Mouse (Mus musculus): Measurements from ENCODE around the gene Dhx9. TPM values are rescaled to one million over a fixed set of nuclear protein-coding genes. Genes with fewer than 3 reads are reported as not detected.
"Not testable (repeated sequence)": the region's sequence is repeated elsewhere in the genome, so short reads cannot be mapped to it uniquely, and the experiment has no call there.

Gene Dhx9
- polyA plus RNA-seq, 1 experiment from 2014 or later: 41.7 TPM

DNA sequence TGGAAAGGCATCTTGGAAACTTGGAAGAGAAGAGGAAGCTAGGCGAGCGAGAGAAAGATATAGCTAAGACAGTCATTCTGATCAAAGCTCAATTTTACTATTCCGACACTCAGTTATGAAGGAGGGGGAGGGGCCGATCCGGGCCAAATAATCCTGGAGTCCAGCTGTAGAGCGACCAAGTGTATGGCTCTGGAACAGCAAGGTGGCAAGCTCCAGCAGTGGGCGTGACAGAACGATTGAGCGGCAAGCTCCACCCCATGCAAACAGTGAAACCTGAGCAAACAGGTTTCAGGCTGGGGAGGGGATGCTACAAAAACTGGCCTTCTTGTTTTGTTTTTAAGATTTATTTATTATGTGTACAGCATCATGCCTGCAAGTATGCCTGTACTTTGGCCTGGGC lies 12.6 kb upstream of the Dhx9 start:
- ATAC-seq (ENCODE audit: low FRiP score, low read depth): no peak
- no peaks in the 10 kb centered on the region for H3K36me3 ChIP-seq
- no peaks in the 10 kb centered on the region for H3K9me3 ChIP-seq
- 86% methylated on average over 9 of the region's 9 CpGs for WGBS
- no peak overlapping the region for H3K4me2 ChIP-seq (replicated peaks)
- no peak overlapping the region for H3K4me3 ChIP-seq
- no peaks in the 10 kb centered on the region for H3K4me1 ChIP-seq
- H3K27me3 ChIP-seq: no peaks in the 10 kb centered on the region
- H3K9ac ChIP-seq: no peak overlapping the region
- H3K27ac ChIP-seq: no peak overlapping the region

DNA sequence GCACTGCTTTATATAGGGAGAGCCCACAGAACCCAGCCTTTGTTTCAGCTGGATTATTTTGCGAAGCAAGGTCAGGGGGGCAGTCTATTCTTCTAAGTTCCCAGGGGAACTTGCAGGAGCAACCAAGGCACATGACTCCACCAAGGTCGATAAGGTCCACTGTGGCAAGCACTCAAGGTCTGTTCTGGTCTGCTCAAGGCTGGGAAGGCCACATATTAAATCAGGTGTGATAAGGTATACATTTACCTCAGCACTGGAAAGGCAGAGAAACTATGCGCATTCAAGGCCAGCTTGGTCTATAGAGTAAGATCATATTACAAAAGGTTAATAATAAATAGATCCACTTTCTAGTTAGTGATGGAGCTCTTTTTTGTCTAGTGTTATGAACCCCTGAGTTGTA lies 8.6 kb upstream of the Dhx9 start:
- H3K9me3 ChIP-seq: no peaks in the 10 kb centered on the region
- no peak for ATAC-seq (ENCODE audit: low FRiP score, low read depth)
- no peaks in the 10 kb centered on the region for H3K36me3 ChIP-seq
- no peak overlapping the region for H3K4me2 ChIP-seq (replicated peaks)
- H3K4me1 ChIP-seq: no peaks in the 10 kb centered on the region
- H3K27me3 ChIP-seq: no peaks in the 10 kb centered on the region
- 84% methylated on average over 3 of the region's 3 CpGs for WGBS
- no peak overlapping the region for H3K27ac ChIP-seq
- H3K9ac ChIP-seq: no peak overlapping the region
- H3K4me3 ChIP-seq: no peak overlapping the region

DNA sequence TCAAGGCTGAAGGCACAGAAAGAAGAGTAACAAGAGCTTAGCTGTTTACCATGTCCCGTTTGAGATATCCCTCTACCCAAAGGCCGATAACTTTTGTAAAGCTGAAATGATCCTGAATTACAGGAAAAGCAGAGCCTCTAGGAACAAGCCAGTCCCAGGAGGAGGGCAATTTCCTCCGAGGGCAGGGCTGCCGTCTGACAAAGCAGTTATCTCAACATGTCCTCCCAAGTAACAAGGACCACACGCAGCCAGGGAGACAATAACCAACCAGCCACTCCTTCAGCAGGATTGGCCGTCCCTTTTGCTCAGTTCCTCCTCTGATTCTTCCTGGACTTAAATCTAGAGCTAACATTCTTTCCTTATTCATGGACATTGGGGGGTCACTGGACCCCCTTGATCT lies 6.5 kb upstream of the Dhx9 start:
- H3K9me3 ChIP-seq: no peaks in the 10 kb centered on the region
- WGBS: 40% methylated on average over 6 of the region's 6 CpGs
- ATAC-seq (ENCODE audit: low FRiP score, low read depth): no peak
- H3K36me3 ChIP-seq: no peaks in the 10 kb centered on the region
- H3K4me1 ChIP-seq: no peaks in the 10 kb centered on the region
- H3K27me3 ChIP-seq: no peaks in the 10 kb centered on the region
- no peak overlapping the region for H3K4me2 ChIP-seq (replicated peaks)
- H3K9ac ChIP-seq: no peak overlapping the region
- H3K4me3 ChIP-seq: no peak overlapping the region
- H3K27ac ChIP-seq: no peak overlapping the region

DNA sequence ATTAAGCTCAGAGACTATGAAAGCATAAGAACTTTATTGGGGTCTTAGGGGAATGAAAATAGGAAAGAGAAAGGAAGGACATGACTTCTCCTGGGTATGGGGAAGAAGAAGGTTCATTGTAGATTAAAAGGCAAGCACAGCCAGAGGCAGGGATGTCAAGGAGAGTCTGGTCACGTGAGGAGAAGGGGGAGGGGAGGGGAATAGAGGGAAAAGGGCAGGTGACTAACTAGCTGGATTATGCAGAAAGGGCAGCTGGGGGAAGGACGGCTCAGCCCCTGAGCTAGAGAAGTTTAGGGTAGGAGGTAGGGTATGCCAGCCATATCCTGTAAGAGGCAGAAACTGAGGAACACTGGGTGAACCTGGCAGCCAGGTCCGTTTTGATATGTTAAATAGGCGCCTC lies 5.9 kb upstream of the Dhx9 start:
- Histone ChIP-seq H3K36me3 (no peaks in the 10 kb centered on the region), H3K4me2 (replicated peaks) (no peak overlapping the region), H3K4me1 (no peaks in the 10 kb centered on the region), H3K9ac (no peak overlapping the region), H3K9me3 (no peaks in the 10 kb centered on the region), H3K27ac (no peak overlapping the region), H3K27me3 (no peaks in the 10 kb centered on the region), H3K4me3 (no peak overlapping the region)
- 15% methylated on average over 4 of the region's 4 CpGs for WGBS
- no peak for ATAC-seq (ENCODE audit: low FRiP score, low read depth)

- no peaks in the 10 kb centered on the region for H3K4me1 ChIP-seq
- no peak for ATAC-seq (ENCODE audit: low FRiP score, low read depth)
- 94% methylated on average over 1 of the region's 1 CpGs for WGBS
- no peak overlapping the region for H3K4me2 ChIP-seq (replicated peaks)
- H3K27me3 ChIP-seq: no peaks in the 10 kb centered on the region
- H3K36me3 ChIP-seq: no peaks in the 10 kb centered on the region
- H3K9me3 ChIP-seq: no peaks in the 10 kb centered on the region
- H3K4me3 ChIP-seq: no peak overlapping the region
- H3K9ac ChIP-seq: no peak overlapping the region
- no peak overlapping the region for H3K27ac ChIP-seq
Observed at GRCm38 (mm10) chr1:153491822-153492221, 4.4 kb upstream of the Dhx9 start.

GRCm38 (mm10) chr1:153491345-153491744 lies 3.9 kb upstream of the Dhx9 start:
- Histone ChIP-seq H3K27ac (no peak overlapping the region), H3K4me3 (no peak overlapping the region), H3K4me1 (0 out of 2 replicates have a peak, but pooled peaks cover under 1% of the 10 kb centered on the region), H3K36me3 (no peaks in the 10 kb centered on the region), H3K9me3 (no peaks in the 10 kb centered on the region), H3K9ac (no peak overlapping the region), H3K27me3 (no peaks in the 10 kb centered on the region), H3K4me2 (replicated peaks) (no peak overlapping the region)
- no peak for ATAC-seq (ENCODE audit: low FRiP score, low read depth)
- 83% methylated on average over 2 of the region's 2 CpGs for WGBS

DNA sequence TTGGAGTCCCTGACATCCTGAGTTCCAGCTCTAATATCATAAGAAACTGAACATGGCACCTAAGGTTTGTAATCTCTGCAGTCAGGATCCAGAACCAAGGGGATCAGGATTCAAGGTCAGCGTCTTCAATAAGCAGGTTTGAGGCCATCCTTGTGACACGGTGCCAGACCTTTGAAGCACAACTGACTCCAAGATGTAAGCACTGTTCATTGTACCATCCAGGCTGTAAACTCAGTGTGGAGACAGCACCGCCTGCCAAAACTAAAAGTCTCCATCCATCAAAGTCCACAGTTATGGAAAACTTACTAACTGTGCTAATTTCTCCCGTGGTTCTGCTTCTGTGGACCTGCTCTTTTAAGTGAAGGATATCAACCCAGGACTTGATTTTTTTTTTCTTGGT lies 2.5 kb upstream of the Dhx9 start:
- H3K4me2 ChIP-seq (replicated peaks): no peak overlapping the region
- no peak overlapping the region for H3K4me3 ChIP-seq
- no peaks in the 10 kb centered on the region for H3K9me3 ChIP-seq
- no peak overlapping the region for H3K27ac ChIP-seq
- H3K9ac ChIP-seq: no peak overlapping the region
- peaks cover 11% of the 10 kb centered on the region for H3K4me1 ChIP-seq
- H3K27me3 ChIP-seq: no peaks in the 10 kb centered on the region
- no peaks in the 10 kb centered on the region for H3K36me3 ChIP-seq
- no peak for ATAC-seq (ENCODE audit: low FRiP score, low read depth)
- 82% methylated on average over 4 of the region's 4 CpGs for WGBS

- Histone ChIP-seq H3K4me2 (replicated peaks) (no peak overlapping the region), H3K9ac (no peak overlapping the region), H3K4me1 (peaks cover 15% of the 10 kb centered on the region), H3K27ac (no peak overlapping the region), H3K27me3 (no peaks in the 10 kb centered on the region), H3K9me3 (no peaks in the 10 kb centered on the region), H3K36me3 (no peaks in the 10 kb centered on the region), H3K4me3 (no peak overlapping the region)
- no peak for ATAC-seq (ENCODE audit: low FRiP score, low read depth)
- 59% methylated on average over 2 of the region's 2 CpGs for WGBS
Observed at GRCm38 (mm10) chr1:153489540-153489939, 2.1 kb upstream of the Dhx9 start.

DNA sequence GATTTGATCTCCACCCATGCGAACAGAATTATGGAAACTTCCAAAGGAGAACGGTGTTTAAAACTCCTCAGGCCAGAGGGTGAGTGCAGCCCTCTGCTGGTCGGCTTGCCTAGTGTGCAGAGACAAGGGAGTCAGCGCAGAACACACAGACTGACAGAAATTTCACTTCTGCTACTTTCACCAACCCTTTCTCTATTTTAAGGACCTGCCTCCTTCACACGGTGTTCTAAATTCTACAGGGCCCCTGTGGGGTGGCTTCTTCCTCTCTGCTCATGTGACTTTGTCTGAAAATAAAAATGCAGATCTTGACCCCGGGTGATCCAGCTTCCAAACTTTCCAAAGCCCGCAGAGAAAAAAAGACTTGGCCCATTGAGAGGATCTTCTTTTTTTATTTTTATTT lies 1.7 kb upstream of the Dhx9 start:
- Histone ChIP-seq H3K4me2 (replicated peaks) (no peak overlapping the region), H3K27me3 (no peaks in the 10 kb centered on the region), H3K9me3 (no peaks in the 10 kb centered on the region), H3K27ac (no peak overlapping the region), H3K4me1 (peaks cover 19% of the 10 kb centered on the region), H3K36me3 (no peaks in the 10 kb centered on the region), H3K9ac (no peak overlapping the region), H3K4me3 (no peak overlapping the region)
- no peak for ATAC-seq (ENCODE audit: low FRiP score, low read depth)
- 53% methylated on average over 7 of the region's 7 CpGs for WGBS

DNA sequence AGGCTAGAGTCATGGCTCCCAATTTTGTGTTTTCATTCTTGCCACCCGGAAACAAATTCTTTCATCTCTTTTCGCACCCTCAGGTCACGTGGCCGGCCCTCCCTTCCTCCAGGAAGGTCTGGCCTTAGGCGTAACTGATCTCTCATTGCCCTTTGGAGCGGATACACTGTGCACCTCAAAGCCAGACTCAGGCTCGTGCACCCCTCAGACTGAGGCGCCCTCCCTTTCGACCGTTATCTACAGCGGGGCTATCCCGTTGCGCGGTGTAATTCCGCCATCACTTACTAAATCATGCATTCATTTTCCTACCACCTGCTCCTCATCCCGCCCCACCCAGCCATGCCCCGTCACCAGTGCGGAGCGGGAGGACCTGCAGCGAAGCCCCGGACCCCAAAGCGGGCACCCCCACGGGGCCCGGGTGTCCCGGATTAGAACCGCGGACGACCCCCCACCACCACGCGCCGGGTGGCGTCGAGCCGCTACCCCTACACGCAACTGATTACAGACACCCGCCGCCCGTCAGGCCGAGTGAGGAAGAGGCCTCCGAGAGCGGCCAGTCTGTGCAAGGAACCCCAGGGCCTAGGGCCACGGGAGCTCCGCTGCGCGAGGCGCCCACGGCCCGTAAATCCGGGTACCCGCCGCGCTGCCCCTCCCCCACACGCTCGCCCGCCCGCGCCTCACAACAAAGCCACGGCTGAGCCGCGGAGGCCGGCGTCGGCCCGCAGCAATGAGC lies 527 bp downstream of the Dhx9 start:
- Histone ChIP-seq H3K9ac (peak overlapping the region; percentile 99), H3K4me1 (peaks cover 25% of the 10 kb centered on the region), H3K36me3 (peaks cover 7% of the 10 kb centered on the region), H3K27ac (peak overlapping the region; percentile 92), H3K27me3 (no peaks in the 10 kb centered on the region), H3K4me3 (peak overlapping the region; percentile 99), H3K9me3 (no peaks in the 10 kb centered on the region), H3K4me2 (replicated peaks) (peak overlapping the region; percentile 91)
- WGBS: under 1% methylated on average over 64 of the region's 64 CpGs
- ATAC-seq (ENCODE audit: low FRiP score, low read depth): peak; percentile 85

GRCm38 (mm10) chr1:153486120-153486519 lies 1.3 kb downstream of the Dhx9 start:
- H3K27ac ChIP-seq; H3K27me3 ChIP-seq; H3K9me3 ChIP-seq; ATAC-seq (ENCODE audit: low FRiP score, low read depth): not testable (repeated sequence)
- peak overlapping the region; percentile 99 for H3K9ac ChIP-seq
- H3K36me3 ChIP-seq: peaks cover 15% of the 10 kb centered on the region
- peaks cover 25% of the 10 kb centered on the region for H3K4me1 ChIP-seq
- H3K4me2 ChIP-seq (replicated peaks): peak overlapping the region; percentile 91
- WGBS: 9% methylated on average over 6 of the region's 6 CpGs
- H3K4me3 ChIP-seq: peak overlapping the region; percentile 99

- Histone ChIP-seq H3K4me3 (peak overlapping the region; percentile 99), H3K27ac (no peak overlapping the region), H3K4me1 (peaks cover 25% of the 10 kb centered on the region), H3K9ac (peak overlapping the region; percentile 99), H3K27me3 (no peaks in the 10 kb centered on the region), H3K9me3 (no peaks in the 10 kb centered on the region), H3K36me3 (peaks cover 23% of the 10 kb centered on the region), H3K4me2 (replicated peaks) (peak overlapping the region; percentile 91)
- ATAC-seq (ENCODE audit: low FRiP score, low read depth): no peak
- 70% methylated on average over 2 of the region's 2 CpGs for WGBS
Observed at GRCm38 (mm10) chr1:153485201-153485796, 2.2 kb downstream of the Dhx9 start.

DNA sequence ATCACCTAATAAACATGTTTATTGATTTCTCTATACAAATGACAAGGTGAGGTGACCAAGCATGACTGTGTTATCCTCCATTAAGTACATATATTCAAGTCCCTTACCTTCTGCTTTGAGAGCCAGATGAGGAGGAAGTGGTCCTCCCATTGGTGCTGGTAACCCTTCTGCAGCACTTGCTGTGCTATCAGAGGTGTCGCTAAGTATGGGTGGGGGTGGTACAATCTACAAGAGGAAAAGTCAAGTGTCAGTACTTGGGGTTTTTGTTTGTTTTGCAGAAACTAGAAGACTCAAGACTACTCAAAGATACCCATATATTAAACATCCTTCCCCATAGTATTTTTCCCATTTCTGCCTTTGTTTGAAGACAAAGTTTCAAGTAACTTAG lies 6.4 kb downstream of the Dhx9 start:
- 100% methylated on average over 1 of the region's 1 CpGs for WGBS
- Histone ChIP-seq H3K4me1 (peaks cover 22% of the 10 kb centered on the region), H3K4me2 (replicated peaks) (no peak overlapping the region), H3K4me3 (no peak overlapping the region), H3K9ac (no peak overlapping the region), H3K27me3 (no peaks in the 10 kb centered on the region), H3K27ac (no peak overlapping the region), H3K36me3 (peaks cover 63% of the 10 kb centered on the region), H3K9me3 (no peaks in the 10 kb centered on the region)
- no peak for ATAC-seq (ENCODE audit: low FRiP score, low read depth)

Measured in limb, embryonic 13.5 days (tissue).